Mouse (Mus musculus) intestine, embryonic 14.5 days (tissue): ENCODE results near the gene Dip2c. TPM values are rescaled to one million over a fixed set of nuclear protein-coding genes. Genes with fewer than 3 reads are reported as not detected.
A peak's percentile ranks its signal among the peaks of the same experiment; 100 is the strongest.

Experiments
- ATAC-seq: fragments of 200-750 bp; cut with Nextera tagmentation; replicated peaks from 2 replicates; pipeline ENCODE4 v1.8.0; 2017; ENCODE audit warnings: low read depth, moderate number of reproducible peaks, moderate TSS enrichment, moderate library complexity; ENCODE audit not compliant: low FRiP score, low TSS enrichment
- DNase-seq: peaks from one replicate; pipeline ENCODE4 v3.0.0-alpha.2; 2018; ENCODE audit warnings: low spot score
- H3K27ac ChIP-seq: fragments of 300-500 bp; sonication (generic); 2 replicates; pipeline ENCODE4 v1.5.1; 2014; ENCODE audit warnings: low read depth, mild to moderate bottlenecking, control low read depth
- H3K27me3 ChIP-seq: fragments of 300-500 bp; sonication (generic); replicated peaks from 2 replicates; pipeline ENCODE4 v1.6.1; 2014; ENCODE audit warnings: low read length, control low read depth; ENCODE audit not compliant: control insufficient read depth, insufficient read depth
- H3K36me3 ChIP-seq: fragments of 300-500 bp; sonication (generic); 2 replicates; pipeline ENCODE4 v1.6.1; 2014; ENCODE audit warnings: low read length, control low read depth; ENCODE audit not compliant: control insufficient read depth, insufficient read depth
- H3K4me1 ChIP-seq: fragments of 300-500 bp; sonication (generic); replicated peaks from 2 replicates; pipeline ENCODE4 v1.6.1; 2014; ENCODE audit warnings: low read length, control low read depth, mixed read lengths; ENCODE audit not compliant: control insufficient read depth, insufficient read depth
- H3K4me2 ChIP-seq: fragments of 300-500 bp; sonication (generic); 2 replicates; pipeline ENCODE4 v1.6.1; 2014; ENCODE audit warnings: low read length
- H3K4me3 ChIP-seq: fragments of 300-500 bp; sonication (generic); 2 replicates; pipeline ENCODE4 v1.5.1; 2014; ENCODE audit warnings: low read depth, low read length, control low read depth, mixed read lengths
- H3K9ac ChIP-seq: fragments of 300-500 bp; sonication (generic); 2 replicates; pipeline ENCODE4 v1.6.1; 2014; ENCODE audit warnings: mild to moderate bottlenecking, low read length
- H3K9me3 ChIP-seq: fragments of 300-500 bp; sonication (generic); 2 replicates; pipeline ENCODE4 v1.6.1; 2016; ENCODE audit warnings: low read length, control low read depth; ENCODE audit not compliant: control insufficient read depth
- WGBS: fragments of 180-500 bp; shearing (Covaris S2); extraction: QIAGEN DNeasy Blood & Tissue Kit; methylation state at CpG from one replicate; pipeline ENCODE4 v1.1.7; 2014; 5-methylcytosine and 5-hydroxymethylcytosine counted together
- polyA plus RNA-seq: library from polyadenylated mRNA; unstranded; fragments of >200 nt; fragmentation: Nextera tagmentation; extraction: Ambion mirVana; gene quantifications from 2 replicates; pipeline ENCODE4 v1.2.1, GENCODE M21; 2014

The Dip2c gene
- polyA plus RNA-seq, 1 experiment from 2014 or later, result 8.6 TPM

DNA sequence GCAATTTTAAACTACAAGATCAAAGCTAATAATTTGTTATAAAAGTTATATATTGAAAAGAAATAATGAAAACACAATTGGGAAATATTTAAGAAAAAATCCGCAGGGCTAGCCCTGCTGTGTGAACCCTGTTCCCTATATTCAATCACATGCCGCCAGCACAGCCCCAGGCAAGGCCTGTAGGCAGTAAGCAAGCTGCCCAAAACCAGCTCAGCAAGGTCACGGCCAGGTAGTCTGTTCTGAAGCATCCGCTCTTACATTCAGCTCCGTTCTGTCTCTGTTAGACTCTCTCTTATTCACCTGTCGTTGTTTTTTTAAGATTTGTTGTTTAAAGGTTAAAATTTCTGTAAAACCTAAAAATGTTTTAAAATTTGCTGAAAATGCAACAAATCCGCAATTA lies 409.9 kb downstream of the Dip2c start:
- Histone ChIP-seq H3K36me3 (peaks cover 92% of the 10 kb centered on the region), H3K27me3 (no peaks in the 10 kb centered on the region)
- 95% methylated on average over 7 of the region's 7 CpGs for WGBS

GRCm38 (mm10) chr13:9686765-9687164 lies 410.4 kb downstream of the Dip2c start:
- no peak; the same call in 1 of the 2 replicates for ATAC-seq
- Histone ChIP-seq H3K36me3 (peaks cover 95% of the 10 kb centered on the region), H3K4me2 (no peak overlapping the region), H3K4me1 (no peaks in the 10 kb centered on the region), H3K4me3 (no peak overlapping the region), H3K27ac (no peak overlapping the region), H3K9me3 (no peaks in the 10 kb centered on the region), H3K9ac (no peak overlapping the region), H3K27me3 (no peaks in the 10 kb centered on the region)
- DNase-seq, result no peak
- WGBS, result 93% methylated on average over 11 of the region's 11 CpGs

More for the DNA sequence above, 409.9 kb downstream of the Dip2c start:
- Histone ChIP-seq H3K9me3 (no peaks in the 10 kb centered on the region), H3K27ac (no peak overlapping the region), H3K4me1 (no peaks in the 10 kb centered on the region), H3K4me2 (no peak overlapping the region), H3K4me3 (no peak overlapping the region), H3K9ac (no peak overlapping the region)
- DNase-seq (no peak), ATAC-seq (no peak)

DNA sequence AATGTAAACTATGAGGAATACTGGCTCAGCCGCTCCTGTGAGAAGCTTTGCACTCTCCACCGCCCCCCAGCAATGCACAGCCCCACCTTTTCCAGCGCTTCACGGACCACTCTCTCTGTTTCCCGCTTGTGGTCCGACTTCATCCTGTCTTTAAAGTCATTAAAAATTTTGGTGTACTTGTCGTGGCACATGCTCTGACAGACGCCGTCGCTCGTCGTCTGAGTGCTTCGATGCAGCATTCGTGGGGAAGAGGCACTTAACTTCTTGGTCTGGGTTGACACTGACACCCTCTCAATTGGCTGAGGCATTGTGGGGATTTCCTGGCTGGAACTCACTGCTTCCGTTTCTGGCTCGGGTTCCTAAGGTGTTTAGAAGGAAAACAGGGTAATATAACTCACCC lies 413.0 kb downstream of the Dip2c start:
- H3K27me3 ChIP-seq, result no peaks in the 10 kb centered on the region
- H3K4me3 ChIP-seq, result no peak overlapping the region
- WGBS, result 86% methylated on average over 16 of the region's 16 CpGs
- no peak overlapping the region for H3K27ac ChIP-seq
- no peak overlapping the region for H3K9ac ChIP-seq
- no peaks in the 10 kb centered on the region for H3K4me1 ChIP-seq
- peaks cover 94% of the 10 kb centered on the region for H3K36me3 ChIP-seq
- DNase-seq (no peak), ATAC-seq (no peak)
- H3K9me3 ChIP-seq, result no peaks in the 10 kb centered on the region
- H3K4me2 ChIP-seq, result no peak overlapping the region

DNA sequence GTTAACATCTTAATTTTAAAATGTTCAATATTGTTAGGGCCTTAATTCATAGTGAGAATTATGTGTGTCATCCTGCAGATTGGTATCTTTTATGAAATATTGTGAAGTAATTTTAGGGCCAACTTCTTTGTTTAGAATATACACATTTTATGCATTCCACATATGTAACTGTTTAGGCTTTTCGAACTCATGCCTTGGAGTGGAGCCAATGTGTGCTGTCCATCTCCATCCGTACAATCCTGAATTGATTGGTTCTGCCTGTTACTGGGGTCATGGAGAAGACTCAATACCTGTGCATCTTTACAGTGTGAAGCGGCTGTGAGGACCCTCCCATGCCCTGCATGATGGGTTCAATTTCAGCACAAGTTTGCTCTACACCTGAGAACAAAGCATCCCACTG lies 416.5 kb downstream of the Dip2c start:
- WGBS, result 81% methylated on average over 3 of the region's 3 CpGs
- H3K4me1 ChIP-seq, result no peaks in the 10 kb centered on the region
- no peak overlapping the region for H3K4me3 ChIP-seq
- H3K27ac ChIP-seq, result no peak overlapping the region
- H3K36me3 ChIP-seq, result peaks cover 88% of the 10 kb centered on the region
- H3K9me3 ChIP-seq, result no peaks in the 10 kb centered on the region
- no peak overlapping the region for H3K9ac ChIP-seq
- no peak overlapping the region for H3K4me2 ChIP-seq
- DNase-seq (no peak), ATAC-seq (no peak)
- H3K27me3 ChIP-seq, result no peaks in the 10 kb centered on the region

DNA sequence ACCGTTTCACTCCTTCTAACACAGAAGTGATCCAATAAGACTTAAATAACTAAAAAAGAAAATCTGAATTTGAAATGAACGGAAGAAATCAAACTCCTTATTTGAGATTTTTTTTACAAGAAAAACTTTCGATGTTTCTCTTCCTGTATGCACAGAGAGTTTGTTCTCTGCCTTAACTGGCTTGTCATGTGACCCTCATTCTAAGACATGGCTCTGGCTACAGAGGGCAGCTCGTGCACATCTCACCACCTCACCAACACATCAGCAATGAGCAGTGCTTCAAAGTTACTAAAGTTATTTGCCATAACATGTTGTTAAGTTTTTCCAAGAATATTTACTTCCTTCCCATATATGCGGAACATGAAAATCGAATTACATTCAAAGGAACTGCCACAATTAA lies 418.3 kb downstream of the Dip2c start:
- Histone ChIP-seq H3K9ac (no peak overlapping the region), H3K27ac (no peak overlapping the region), H3K4me2 (no peak overlapping the region), H3K27me3 (no peaks in the 10 kb centered on the region), H3K4me1 (no peaks in the 10 kb centered on the region), H3K4me3 (no peak overlapping the region), H3K9me3 (no peaks in the 10 kb centered on the region), H3K36me3 (peaks cover 72% of the 10 kb centered on the region)
- no peak for DNase-seq
- no peak for ATAC-seq
- 91% methylated on average over 6 of the region's 6 CpGs for WGBS

GRCm38 (mm10) chr13:9695403-9695802 lies 419.1 kb downstream of the Dip2c start:
- ATAC-seq (no peak), DNase-seq (no peak)
- Histone ChIP-seq H3K4me2 (no peak overlapping the region), H3K27me3 (no peaks in the 10 kb centered on the region), H3K9ac (no peak overlapping the region), H3K4me1 (no peaks in the 10 kb centered on the region), H3K4me3 (no peak overlapping the region), H3K36me3 (peaks cover 66% of the 10 kb centered on the region), H3K27ac (no peak overlapping the region), H3K9me3 (no peaks in the 10 kb centered on the region)
- WGBS, result 85% methylated on average over 4 of the region's 4 CpGs

- Histone ChIP-seq H3K4me3 (no peak overlapping the region), H3K9ac (no peak overlapping the region), H3K36me3 (peaks cover 62% of the 10 kb centered on the region), H3K27ac (no peak overlapping the region), H3K4me2 (no peak overlapping the region), H3K9me3 (no peaks in the 10 kb centered on the region), H3K4me1 (no peaks in the 10 kb centered on the region), H3K27me3 (no peaks in the 10 kb centered on the region)
- ATAC-seq (peak; percentile 27; the same call in 1 of the 2 replicates), DNase-seq (no peak)
Observed at GRCm38 (mm10) chr13:9695809-9696208, 419.5 kb downstream of the Dip2c start.

DNA sequence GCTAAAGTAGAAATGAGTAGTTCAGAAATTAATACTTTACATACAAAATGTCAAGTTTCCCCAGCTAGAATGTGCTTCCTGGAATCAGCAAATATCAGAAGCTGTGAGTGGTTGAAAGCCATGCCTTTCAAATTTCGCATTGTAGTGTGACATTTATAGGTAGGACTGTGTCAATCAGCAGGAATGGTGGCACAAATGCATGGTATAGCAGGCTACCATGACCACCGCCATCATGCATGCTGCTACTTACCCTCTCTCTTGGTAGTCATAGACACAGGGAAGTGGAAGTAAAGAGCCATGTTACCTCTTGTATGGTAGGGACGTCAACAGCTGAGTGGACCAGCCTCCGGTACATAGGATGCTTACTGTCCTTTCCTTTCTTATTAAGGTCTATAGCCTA lies 421.0 kb downstream of the Dip2c start:
- peaks cover 52% of the 10 kb centered on the region for H3K36me3 ChIP-seq
- DNase-seq, result no peak
- no peaks in the 10 kb centered on the region for H3K4me1 ChIP-seq
- H3K27ac ChIP-seq, result no peak overlapping the region
- no peak overlapping the region for H3K9ac ChIP-seq
- no peaks in the 10 kb centered on the region for H3K9me3 ChIP-seq
- no peak for ATAC-seq
- no peaks in the 10 kb centered on the region for H3K27me3 ChIP-seq
- over 99% methylated on average over 4 of the region's 4 CpGs for WGBS
- no peak overlapping the region for H3K4me3 ChIP-seq
- H3K4me2 ChIP-seq, result no peak overlapping the region

DNA sequence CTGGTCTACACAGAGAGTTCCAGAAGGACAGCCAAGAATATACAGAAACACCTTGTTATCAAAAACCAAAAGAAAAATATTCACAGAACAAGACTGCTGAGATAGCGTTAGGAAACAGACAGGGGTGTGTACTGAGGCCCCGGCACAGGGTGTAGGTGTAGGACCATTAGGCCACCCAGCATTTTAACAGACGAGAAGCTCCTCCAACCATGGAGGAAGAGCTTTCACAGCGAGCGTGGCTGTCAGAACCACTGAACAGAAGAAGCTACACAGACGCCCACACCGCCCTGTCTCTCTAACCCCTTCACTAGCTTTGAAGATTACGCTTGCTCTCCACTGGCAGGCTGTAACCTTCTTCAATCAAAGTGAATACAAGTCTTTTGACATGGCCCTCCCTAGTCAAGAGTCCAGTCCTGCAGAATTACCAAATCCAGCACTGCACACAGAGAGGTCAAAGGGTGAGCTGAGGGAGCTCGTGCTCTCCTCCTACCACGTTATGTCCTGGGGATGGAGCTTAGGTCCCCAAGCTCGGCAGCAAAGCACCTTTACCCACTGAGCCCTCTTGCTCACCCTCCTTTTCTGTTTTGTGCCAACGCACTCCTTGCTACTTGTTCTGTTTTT lies 426.4 kb downstream of the Dip2c start:
- H3K9me3 ChIP-seq, result no peaks in the 10 kb centered on the region
- WGBS, result 79% methylated on average over 12 of the region's 12 CpGs
- no peaks in the 10 kb centered on the region for H3K4me1 ChIP-seq
- DNase-seq (no peak), ATAC-seq (no peak)
- no peak overlapping the region for H3K4me2 ChIP-seq
- no peak overlapping the region for H3K9ac ChIP-seq
- H3K27me3 ChIP-seq, result no peaks in the 10 kb centered on the region
- no peak overlapping the region for H3K27ac ChIP-seq
- H3K36me3 ChIP-seq, result peaks cover 17% of the 10 kb centered on the region; the same call in 1 of the 2 replicates
- H3K4me3 ChIP-seq, result no peak overlapping the region
